ENCODE assay signal across 11 mouse cellular contexts in the genomic region with DNA sequence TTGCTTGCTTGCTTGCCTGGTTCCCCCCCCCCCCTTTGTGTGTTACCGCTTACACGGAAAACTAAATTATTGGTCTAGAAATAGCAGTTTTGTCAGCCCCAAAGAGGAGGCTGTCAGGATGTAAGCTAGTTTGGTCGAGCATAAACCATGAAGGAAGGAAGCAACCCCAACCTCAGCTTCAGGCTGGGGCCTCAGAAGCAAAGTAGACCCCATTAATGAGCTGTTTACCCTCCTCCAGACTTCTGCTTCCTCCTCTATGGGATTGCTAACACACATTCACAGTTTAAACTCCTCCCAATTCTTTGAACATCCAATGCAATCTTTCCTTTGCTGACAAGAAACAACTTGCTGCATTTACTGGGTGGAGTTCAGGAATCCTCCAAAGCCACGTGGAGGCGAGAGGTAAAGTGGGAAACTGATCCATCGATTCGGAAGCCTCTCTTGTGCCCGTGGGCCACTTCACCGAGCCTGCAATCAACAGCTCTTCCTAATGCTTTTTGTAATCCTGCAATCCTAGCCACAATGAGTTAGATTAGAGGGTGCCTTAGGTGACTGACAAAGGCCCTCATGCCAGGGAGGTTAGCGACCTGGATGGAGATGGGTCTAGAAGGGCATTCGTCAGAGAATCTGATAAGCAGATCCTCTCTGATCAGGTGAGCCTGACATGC.
"Had no signal": no experiment of that assay in that cellular context is flagged by ENCODE, and none has a peak within 500 bp of the region (broad histone marks: within the 10 kb centered on the region; RNA-seq: fewer than 3 reads in every experiment).

No protein-coding gene starts in this region.

- DNase-seq: kidney, adult 11 months; left cerebral cortex, postnatal 4 days; lung, adult 18-20 months; right cerebral cortex, postnatal 4 days; spleen, adult 18-20 months; thymus, postnatal 36 days had no signal

- ATAC-seq: midbrain, embryonic 16.5 days had no signal

- H3K4me3 ChIP-seq: limb, embryonic 13.5 days; midbrain, embryonic 10.5 days; neural tube, embryonic 13.5 days had no signal

- H3K36me3 ChIP-seq: limb, embryonic 13.5 days; midbrain, embryonic 10.5 days; neural tube, embryonic 13.5 days had no signal

- H3K9me3 ChIP-seq: limb, embryonic 13.5 days; midbrain, embryonic 10.5 days; neural tube, embryonic 13.5 days had no signal

- H3K4me2 ChIP-seq: limb, embryonic 13.5 days; neural tube, embryonic 13.5 days had no signal

- H3K27ac ChIP-seq: limb, embryonic 13.5 days; liver, embryonic 14.5 days; midbrain, embryonic 10.5 days; neural tube, embryonic 13.5 days had no signal

- H3K9ac ChIP-seq: limb, embryonic 13.5 days; liver, embryonic 14.5 days; neural tube, embryonic 13.5 days had no signal

- H3K4me1 ChIP-seq: midbrain, embryonic 10.5 days had no signal

- H3K27me3 ChIP-seq: limb, embryonic 13.5 days; neural tube, embryonic 13.5 days had no signal
